Mouse (Mus musculus): Measurements from ENCODE around the gene Endou. TPM values are rescaled to one million over a fixed set of nuclear protein-coding genes. Genes with fewer than 3 reads are reported as not detected.

Endou gene
- polyA plus RNA-seq, 1 experiment from 2014 or later: 0.17 TPM

- DNase-seq (ENCODE audit: low read depth, low spot score): no peak
- no peaks in the 10 kb centered on the region for H3K27me3 ChIP-seq
- ChIA-PET POLR2A (no interaction called here), CTCF (interaction anchor here (0.9 kb wide), 1 partner anchor 15 kb away, joined by 3 read pairs; no protein-coding TSS in a partner anchor)
- no peak for TF ChIP-seq CTCF (IDR thresholded peaks at IDR 0.05)
- in situ Hi-C loops (cut with MboI; ENCODE audit: low pct_unique_long_range_greater_than_20kb): no loop called here
- ATAC-seq: no peak
Observed at GRCm38 (mm10) chr15:97760006-97760405, 28.9 kb upstream of the Endou start.

DNA sequence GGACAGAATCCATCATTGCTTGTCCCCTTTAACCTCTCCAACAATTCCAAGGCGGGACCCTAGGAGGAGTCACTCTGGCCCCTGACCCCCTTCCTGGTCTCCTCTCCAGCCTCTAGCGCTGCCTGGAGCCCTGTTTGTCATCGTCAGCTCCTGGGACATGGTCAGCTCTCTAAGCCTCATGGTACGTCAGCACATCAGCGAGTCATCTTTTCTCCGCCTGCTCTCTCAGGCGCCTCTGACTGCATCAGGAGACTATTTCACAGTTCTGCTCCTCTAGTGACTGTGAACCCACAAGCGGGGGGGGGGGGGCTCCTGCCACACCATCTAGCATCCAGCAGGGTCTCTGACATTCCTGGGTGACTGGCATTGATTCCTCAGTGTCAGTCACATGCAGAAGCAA, 24.2 kb upstream of the Endou start:
- in situ Hi-C loops (cut with MboI; ENCODE audit: low pct_unique_long_range_greater_than_20kb): no loop called here
- POLR2A ChIA-PET: interaction anchor here (1.4 kb wide), 1 partner anchor 26 kb away, joined by 4 read pairs; no protein-coding TSS in a partner anchor
- H3K27me3 ChIP-seq: no peaks in the 10 kb centered on the region
- DNase-seq (ENCODE audit: low read depth, low spot score) (no peak), ATAC-seq (peak; percentile 32)
- CTCF ChIA-PET: no interaction called here
- TF ChIP-seq CTCF (IDR thresholded peaks at IDR 0.05): no peak

DNA sequence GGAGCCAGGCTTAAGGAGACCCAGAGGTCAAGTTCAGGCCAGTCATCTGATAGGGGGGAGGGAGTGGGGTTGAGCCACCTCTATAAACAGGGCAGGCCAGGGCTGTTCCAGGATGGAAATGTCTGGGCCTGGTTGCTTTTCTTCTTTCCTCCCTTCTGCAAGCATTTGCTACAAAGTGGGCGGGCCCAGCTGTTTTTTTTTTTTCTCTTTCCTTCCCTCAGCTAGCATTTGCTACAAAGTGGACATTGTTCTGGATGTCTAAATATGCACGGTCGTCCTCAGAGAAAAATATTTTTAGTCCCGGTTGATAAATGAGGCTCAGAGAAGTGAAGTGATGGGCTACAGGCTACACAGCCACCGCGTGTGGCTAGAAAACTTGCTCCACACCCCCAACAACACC, 23.3 kb upstream of the Endou start:
- in situ Hi-C loops (cut with MboI; ENCODE audit: low pct_unique_long_range_greater_than_20kb): no loop called here
- POLR2A ChIA-PET: interaction anchor here (0.6 to 1.4 kb wide), 3 partner anchors 19 to 25 kb away, joined by 3 to 4 read pairs (median 3); no protein-coding TSS in a partner anchor
- DNase-seq (ENCODE audit: low read depth, low spot score) (no peak), ATAC-seq (no peak)
- no peak for TF ChIP-seq CTCF (IDR thresholded peaks at IDR 0.05)
- no peaks in the 10 kb centered on the region for H3K27me3 ChIP-seq
- CTCF ChIA-PET: no interaction called here

- ATAC-seq: no peak
- in situ Hi-C loops (cut with MboI; ENCODE audit: low pct_unique_long_range_greater_than_20kb): no loop called here
- POLR2A ChIA-PET: no interaction called here
Observed at GRCm38 (mm10) chr15:97752491-97752890, 21.4 kb upstream of the Endou start.

DNA sequence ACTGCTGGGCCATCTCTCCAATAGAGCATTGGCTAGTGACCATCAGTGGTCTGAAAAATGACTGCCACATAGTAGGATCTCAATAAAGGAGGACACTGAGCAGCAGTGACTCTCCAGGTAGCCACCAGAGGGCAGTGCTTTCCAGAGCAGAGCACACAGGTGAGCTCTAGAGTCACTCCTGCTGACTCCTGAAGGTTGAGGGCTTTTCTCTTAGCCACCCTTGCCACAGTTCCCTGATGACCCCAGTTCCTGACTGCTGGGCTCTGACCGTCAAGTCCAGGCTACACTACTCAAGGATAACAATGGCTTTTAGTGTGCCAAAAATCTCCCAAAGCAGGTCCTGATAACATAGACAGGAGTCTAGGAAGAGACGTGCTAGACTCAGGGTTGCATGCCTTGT, 20.5 kb upstream of the Endou start:
- CTCF ChIA-PET: interaction anchor here (0.7 to 3.1 kb wide), 9 partner anchors 10 to 40 kb away, joined by 3 to 14 read pairs (median 4); partner anchors contain the start of gene Endou
- ATAC-seq (no peak), DNase-seq (ENCODE audit: low read depth, low spot score) (no peak)
- in situ Hi-C loops (cut with MboI; ENCODE audit: low pct_unique_long_range_greater_than_20kb): no loop called here
- POLR2A ChIA-PET: no interaction called here
- no peaks in the 10 kb centered on the region for H3K27me3 ChIP-seq
- no peak for TF ChIP-seq CTCF (IDR thresholded peaks at IDR 0.05)

More at GRCm38 (mm10) chr15:97752491-97752890, 21.4 kb upstream of the Endou start:
- CTCF ChIA-PET: interaction anchor here (0.8 to 3.1 kb wide), 5 partner anchors 9 to 31 kb away, joined by 3 to 14 read pairs (median 3); partner anchors contain the start of gene Rapgef3
- H3K27me3 ChIP-seq: no peaks in the 10 kb centered on the region
- TF ChIP-seq CTCF (IDR thresholded peaks at IDR 0.05): no peak
- no peak for DNase-seq (ENCODE audit: low read depth, low spot score)

DNA sequence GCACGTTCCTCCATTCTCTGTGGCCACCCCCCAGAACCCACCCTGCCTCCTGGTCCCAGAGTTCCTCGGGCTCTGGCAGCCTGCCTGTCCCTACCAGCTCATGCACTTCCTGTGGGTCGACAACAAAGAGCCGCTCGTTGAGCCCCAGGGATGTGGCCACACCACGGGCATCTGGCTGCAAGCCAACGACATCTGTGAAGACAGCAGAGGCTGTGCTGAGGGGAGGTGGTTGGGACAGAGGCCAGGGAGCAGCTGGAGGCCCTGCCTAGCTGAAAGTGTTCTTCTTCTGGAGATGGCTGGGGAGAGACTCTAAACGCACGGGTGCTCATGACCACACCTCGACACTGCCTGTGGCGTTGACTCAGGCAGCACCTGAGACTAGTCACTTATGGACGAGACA, 19.6 kb upstream of the Endou start:
- ATAC-seq (peak; percentile 75), DNase-seq (ENCODE audit: low read depth, low spot score) (peak; percentile 98)
- H3K27me3 ChIP-seq: no peaks in the 10 kb centered on the region
- ChIA-PET POLR2A (interaction anchor here (0.9 kb wide), 1 partner anchor 23 kb away, joined by 3 read pairs; no protein-coding TSS in a partner anchor), CTCF (interaction anchor here (0.7 to 3.1 kb wide), 11 partner anchors 9 to 40 kb away, joined by 3 to 14 read pairs (median 4); partner anchors contain the start of genes Endou and Slc48a1)
- in situ Hi-C loops (cut with MboI; ENCODE audit: low pct_unique_long_range_greater_than_20kb): no loop called here
- TF ChIP-seq CTCF (IDR thresholded peaks at IDR 0.05): no peak

GRCm38 (mm10) chr15:97749841-97750240, 18.7 kb upstream of the Endou start:
- DNase-seq (ENCODE audit: low read depth, low spot score) (no peak), ATAC-seq (no peak)
- no peak for TF ChIP-seq CTCF (IDR thresholded peaks at IDR 0.05)
- ChIA-PET CTCF (interaction anchor here (1.5 to 3.1 kb wide), 4 partner anchors 9 to 24 kb away, joined by 3 to 14 read pairs (median 6); partner anchors contain the start of gene Endou), POLR2A (interaction anchor here (0.9 kb wide), 1 partner anchor 24 kb away, joined by 3 read pairs; no protein-coding TSS in a partner anchor)
- in situ Hi-C loops (cut with MboI; ENCODE audit: low pct_unique_long_range_greater_than_20kb): no loop called here
- H3K27me3 ChIP-seq: no peaks in the 10 kb centered on the region

- ATAC-seq (no peak), DNase-seq (ENCODE audit: low read depth, low spot score) (no peak)
- POLR2A ChIA-PET: no interaction called here
- no peak for TF ChIP-seq CTCF (IDR thresholded peaks at IDR 0.05)
- in situ Hi-C loops (cut with MboI; ENCODE audit: low pct_unique_long_range_greater_than_20kb): no loop called here
- CTCF ChIA-PET: interaction anchor here (2.4 to 3.1 kb wide), 2 partner anchors 8 to 19 kb away, joined by 8 to 14 read pairs; partner anchors contain the start of gene Endou
- H3K27me3 ChIP-seq: no peaks in the 10 kb centered on the region
Observed at GRCm38 (mm10) chr15:97749397-97749796, 18.3 kb upstream of the Endou start.

DNA sequence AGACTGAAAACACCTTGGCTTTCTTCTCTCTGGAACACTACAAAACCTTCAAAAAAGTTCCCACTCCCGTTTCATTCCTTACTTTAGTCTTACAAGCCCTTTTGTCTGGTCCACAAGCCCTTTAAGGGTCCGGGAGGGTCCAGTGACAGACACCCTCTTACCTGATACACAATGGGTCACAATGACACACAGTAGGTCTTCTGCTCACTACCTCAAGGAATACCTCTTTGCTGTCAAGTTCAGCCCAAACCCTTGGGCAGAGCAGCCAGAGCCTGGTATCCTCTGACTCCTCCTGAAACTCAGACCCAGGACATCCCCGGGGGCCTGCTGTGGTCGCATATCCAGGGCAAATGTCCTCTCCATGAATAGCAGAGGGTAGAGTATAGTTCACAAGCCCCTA, 17.8 kb upstream of the Endou start:
- H3K27me3 ChIP-seq: no peaks in the 10 kb centered on the region
- in situ Hi-C loops (cut with MboI; ENCODE audit: low pct_unique_long_range_greater_than_20kb): no loop called here
- no peak for TF ChIP-seq CTCF (IDR thresholded peaks at IDR 0.05)
- ChIA-PET POLR2A (no interaction called here), CTCF (no interaction called here)
- ATAC-seq (no peak), DNase-seq (ENCODE audit: low read depth, low spot score) (no peak)

DNA sequence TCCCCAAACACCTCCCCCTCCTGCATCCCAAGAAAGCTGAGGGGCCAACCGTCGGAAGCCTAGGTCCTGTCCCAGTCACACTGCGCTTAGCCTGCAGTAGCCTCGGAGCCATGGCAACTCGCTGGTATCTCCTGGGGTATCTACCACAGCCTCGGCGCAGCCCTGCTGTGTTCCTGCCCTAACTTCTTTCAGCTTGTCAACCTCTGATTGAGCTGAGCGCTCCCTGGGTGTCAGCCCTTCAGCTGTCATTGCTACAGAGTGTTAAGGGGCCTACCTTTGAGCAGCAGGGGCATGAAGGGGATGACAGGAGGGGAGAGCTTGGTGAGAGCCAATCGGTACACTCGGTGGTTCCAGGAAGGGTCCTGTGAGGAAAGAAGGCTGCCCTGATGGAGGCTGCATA, 17.2 kb upstream of the Endou start:
- DNase-seq (ENCODE audit: low read depth, low spot score) (no peak), ATAC-seq (no peak)
- H3K27me3 ChIP-seq: no peaks in the 10 kb centered on the region
- ChIA-PET POLR2A (no interaction called here), CTCF (interaction anchor here (1.1 kb wide), 1 partner anchor 28 kb away, joined by 3 read pairs; no protein-coding TSS in a partner anchor)
- in situ Hi-C loops (cut with MboI; ENCODE audit: low pct_unique_long_range_greater_than_20kb): no loop called here
- TF ChIP-seq CTCF (IDR thresholded peaks at IDR 0.05): no peak

DNA sequence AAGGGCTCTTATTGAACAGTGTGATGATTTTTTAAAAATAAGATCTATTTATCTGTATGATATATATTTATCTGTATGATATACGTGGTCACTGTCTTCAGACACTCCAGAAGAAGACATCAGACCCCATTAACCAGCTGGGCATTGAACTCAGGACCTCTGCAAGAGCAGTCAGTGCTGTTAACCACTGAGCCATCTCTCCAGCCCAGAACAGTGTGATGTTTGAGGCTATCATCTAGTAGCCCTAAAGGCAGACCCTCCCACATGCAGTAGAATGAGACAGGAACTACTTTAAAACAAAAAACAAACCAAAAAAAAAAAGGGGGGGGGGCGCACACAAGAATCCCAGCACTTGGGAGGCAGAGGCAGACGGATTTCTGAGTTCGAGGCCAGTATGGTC, 16.3 kb upstream of the Endou start:
- CTCF ChIA-PET: interaction anchor here (1.1 to 1.3 kb wide), 2 partner anchors 10 to 29 kb away, joined by 3 to 4 read pairs; no protein-coding TSS in a partner anchor
- in situ Hi-C loops (cut with MboI; ENCODE audit: low pct_unique_long_range_greater_than_20kb): no loop called here
- ATAC-seq (no peak), DNase-seq (ENCODE audit: low read depth, low spot score) (no peak)
- no peak for TF ChIP-seq CTCF (IDR thresholded peaks at IDR 0.05)
- H3K27me3 ChIP-seq: no peaks in the 10 kb centered on the region
- POLR2A ChIA-PET: no interaction called here

Measured in Patski (cell line).